15 mouse cellular contexts compared by ENCODE assay signal in genomic region chr14:58104266-58104665, GRCm38 (mm10). TPM values are rescaled to one million over a fixed set of nuclear protein-coding genes. Genes with fewer than 3 reads are reported as not detected.
"Had no signal": no experiment of that assay in that cellular context is flagged by ENCODE, and none has a peak within 500 bp of the region (broad histone marks: within the 10 kb centered on the region; RNA-seq: fewer than 3 reads in every experiment).

No protein-coding gene starts in this region.

- DNase-seq: lung, adult 18-20 months; lung, embryonic 14.5 days; lung, postnatal 10 days; lung, postnatal 4 days; midbrain, embryonic 14.5 days; right cerebral cortex, postnatal 14 days; thymus, adult 2 months; thymus, postnatal 25 days; thymus, postnatal 4 days had no signal

- H3K9me3 ChIP-seq: midbrain, embryonic 10.5 days; midbrain, embryonic 12.5 days; neural tube, embryonic 12.5 days; stomach, embryonic 15.5 days had no signal

- H3K4me3 ChIP-seq: midbrain, embryonic 10.5 days; midbrain, embryonic 12.5 days; neural tube, embryonic 12.5 days; stomach, embryonic 15.5 days had no signal

- H3K4me2 ChIP-seq: lung, embryonic 14.5 days; midbrain, embryonic 12.5 days; neural tube, embryonic 12.5 days; stomach, embryonic 15.5 days had no signal

- H3K27ac ChIP-seq: midbrain, embryonic 10.5 days; midbrain, embryonic 12.5 days; neural tube, embryonic 12.5 days; stomach, embryonic 15.5 days; stomach, postnatal 0 days had no signal

- H3K36me3 ChIP-seq: midbrain, embryonic 10.5 days; midbrain, embryonic 12.5 days; neural tube, embryonic 12.5 days; stomach, embryonic 15.5 days had no signal

- H3K9ac ChIP-seq: lung, embryonic 14.5 days; midbrain, embryonic 12.5 days; neural tube, embryonic 12.5 days; stomach, embryonic 15.5 days had no signal

- H3K4me1 ChIP-seq: midbrain, embryonic 10.5 days; midbrain, embryonic 12.5 days; neural tube, embryonic 12.5 days; stomach, embryonic 15.5 days had no signal

- H3K27me3 ChIP-seq: neural tube, embryonic 12.5 days; stomach, embryonic 15.5 days had no signal

RNA-seq across cellular contexts. Expression of gene Fgf9, which starts 33.9 kb away (rescaled TPM):
- polyA plus RNA-seq: spleen, adult 2 months had no signal
